Mouse (Mus musculus) intestine, embryonic 14.5 days (tissue): Measurements from ENCODE around the gene Traf2. TPM values are rescaled to one million over a fixed set of nuclear protein-coding genes. Genes with fewer than 3 reads are reported as not detected.

Source experiments
- ATAC-seq: fragments of 200-750 bp; cut with Nextera tagmentation; replicated peaks from 2 replicates; pipeline ENCODE4 v1.8.0; 2017; ENCODE audit warnings: low read depth, moderate number of reproducible peaks, moderate TSS enrichment, moderate library complexity; ENCODE audit not compliant: low FRiP score, low TSS enrichment
- DNase-seq: peaks from one replicate; pipeline ENCODE4 v3.0.0-alpha.2; 2018; ENCODE audit warnings: low spot score
- H3K27ac ChIP-seq: fragments of 300-500 bp; sonication (generic); 2 replicates; pipeline ENCODE4 v1.5.1; 2014; ENCODE audit warnings: low read depth, mild to moderate bottlenecking, control low read depth
- H3K27me3 ChIP-seq: fragments of 300-500 bp; sonication (generic); replicated peaks from 2 replicates; pipeline ENCODE4 v1.6.1; 2014; ENCODE audit warnings: low read length, control low read depth; ENCODE audit not compliant: control insufficient read depth, insufficient read depth
- H3K36me3 ChIP-seq: fragments of 300-500 bp; sonication (generic); 2 replicates; pipeline ENCODE4 v1.6.1; 2014; ENCODE audit warnings: low read length, control low read depth; ENCODE audit not compliant: control insufficient read depth, insufficient read depth
- H3K4me1 ChIP-seq: fragments of 300-500 bp; sonication (generic); replicated peaks from 2 replicates; pipeline ENCODE4 v1.6.1; 2014; ENCODE audit warnings: low read length, control low read depth, mixed read lengths; ENCODE audit not compliant: control insufficient read depth, insufficient read depth
- H3K4me2 ChIP-seq: fragments of 300-500 bp; sonication (generic); 2 replicates; pipeline ENCODE4 v1.6.1; 2014; ENCODE audit warnings: low read length
- H3K4me3 ChIP-seq: fragments of 300-500 bp; sonication (generic); 2 replicates; pipeline ENCODE4 v1.5.1; 2014; ENCODE audit warnings: low read depth, low read length, control low read depth, mixed read lengths
- H3K9ac ChIP-seq: fragments of 300-500 bp; sonication (generic); 2 replicates; pipeline ENCODE4 v1.6.1; 2014; ENCODE audit warnings: mild to moderate bottlenecking, low read length
- H3K9me3 ChIP-seq: fragments of 300-500 bp; sonication (generic); 2 replicates; pipeline ENCODE4 v1.6.1; 2016; ENCODE audit warnings: low read length, control low read depth; ENCODE audit not compliant: control insufficient read depth
- WGBS: fragments of 180-500 bp; shearing (Covaris S2); extraction: QIAGEN DNeasy Blood & Tissue Kit; methylation state at CpG from one replicate; pipeline ENCODE4 v1.1.7; 2014; 5-methylcytosine and 5-hydroxymethylcytosine counted together
- polyA plus RNA-seq: library from polyadenylated mRNA; unstranded; fragments of >200 nt; fragmentation: Nextera tagmentation; extraction: Ambion mirVana; gene quantifications from 2 replicates; pipeline ENCODE4 v1.2.1, GENCODE M21; 2014

Traf2 gene
- polyA plus RNA-seq, 1 experiment from 2014 or later, result 32.0 TPM

DNA sequence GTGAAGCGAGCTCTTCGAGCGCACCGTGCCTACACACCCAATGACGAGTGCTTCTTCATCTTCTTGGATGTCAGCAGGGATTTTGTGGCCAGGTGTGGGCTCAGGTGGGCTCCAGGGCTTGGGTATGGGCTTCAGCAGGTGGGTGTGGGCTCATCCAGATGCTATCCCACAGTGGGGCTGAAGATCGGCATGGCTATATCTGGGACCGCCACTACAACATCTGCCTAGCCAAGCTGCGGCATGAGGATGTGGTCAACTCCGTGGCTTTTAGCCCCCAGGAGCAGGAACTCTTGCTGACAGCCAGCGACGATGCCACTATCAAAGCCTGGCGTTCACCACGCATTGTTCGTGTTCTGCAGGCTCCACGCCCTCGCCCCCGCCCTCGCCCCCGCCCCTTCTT is 42.2 kb downstream of the Traf2 start:
- no peak for DNase-seq
- no peak for ATAC-seq
- Histone ChIP-seq H3K4me3 (no peak overlapping the region), H3K27me3 (no peaks in the 10 kb centered on the region), H3K36me3 (peaks cover 24% of the 10 kb centered on the region), H3K4me1 (peaks cover 10% of the 10 kb centered on the region), H3K27ac (no peak overlapping the region), H3K9me3 (no peaks in the 10 kb centered on the region), H3K4me2 (no peak overlapping the region), H3K9ac (no peak overlapping the region)
- 93% methylated on average over 19 of the region's 19 CpGs for WGBS

DNA sequence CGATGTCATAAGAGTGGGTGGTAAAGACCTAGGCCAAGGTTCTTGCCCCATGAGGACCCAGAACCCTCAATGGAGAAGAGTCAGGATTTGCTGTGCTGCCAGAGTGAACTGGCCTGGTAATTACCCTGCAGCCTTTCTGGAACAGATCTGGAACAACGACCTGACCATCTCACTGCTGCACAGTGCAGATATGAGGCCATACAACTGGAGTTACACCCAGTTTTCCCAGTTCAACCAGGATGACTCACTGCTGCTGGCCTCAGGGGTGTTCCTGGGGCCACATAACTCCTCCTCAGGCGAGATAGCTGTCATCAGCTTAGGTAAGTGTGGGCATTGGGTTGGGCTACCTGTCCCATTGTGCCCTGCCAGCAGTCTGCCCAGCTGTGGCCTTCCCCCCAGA is 44.0 kb downstream of the Traf2 start:
- no peak overlapping the region for H3K27ac ChIP-seq
- no peaks in the 10 kb centered on the region for H3K9me3 ChIP-seq
- no peak overlapping the region for H3K9ac ChIP-seq
- H3K4me3 ChIP-seq, result no peak overlapping the region
- H3K27me3 ChIP-seq, result no peaks in the 10 kb centered on the region
- ATAC-seq, result no peak
- peaks cover 24% of the 10 kb centered on the region for H3K36me3 ChIP-seq
- H3K4me2 ChIP-seq, result no peak overlapping the region
- peaks cover 10% of the 10 kb centered on the region for H3K4me1 ChIP-seq
- WGBS, result 84% methylated on average over 3 of the region's 3 CpGs
- no peak for DNase-seq

DNA sequence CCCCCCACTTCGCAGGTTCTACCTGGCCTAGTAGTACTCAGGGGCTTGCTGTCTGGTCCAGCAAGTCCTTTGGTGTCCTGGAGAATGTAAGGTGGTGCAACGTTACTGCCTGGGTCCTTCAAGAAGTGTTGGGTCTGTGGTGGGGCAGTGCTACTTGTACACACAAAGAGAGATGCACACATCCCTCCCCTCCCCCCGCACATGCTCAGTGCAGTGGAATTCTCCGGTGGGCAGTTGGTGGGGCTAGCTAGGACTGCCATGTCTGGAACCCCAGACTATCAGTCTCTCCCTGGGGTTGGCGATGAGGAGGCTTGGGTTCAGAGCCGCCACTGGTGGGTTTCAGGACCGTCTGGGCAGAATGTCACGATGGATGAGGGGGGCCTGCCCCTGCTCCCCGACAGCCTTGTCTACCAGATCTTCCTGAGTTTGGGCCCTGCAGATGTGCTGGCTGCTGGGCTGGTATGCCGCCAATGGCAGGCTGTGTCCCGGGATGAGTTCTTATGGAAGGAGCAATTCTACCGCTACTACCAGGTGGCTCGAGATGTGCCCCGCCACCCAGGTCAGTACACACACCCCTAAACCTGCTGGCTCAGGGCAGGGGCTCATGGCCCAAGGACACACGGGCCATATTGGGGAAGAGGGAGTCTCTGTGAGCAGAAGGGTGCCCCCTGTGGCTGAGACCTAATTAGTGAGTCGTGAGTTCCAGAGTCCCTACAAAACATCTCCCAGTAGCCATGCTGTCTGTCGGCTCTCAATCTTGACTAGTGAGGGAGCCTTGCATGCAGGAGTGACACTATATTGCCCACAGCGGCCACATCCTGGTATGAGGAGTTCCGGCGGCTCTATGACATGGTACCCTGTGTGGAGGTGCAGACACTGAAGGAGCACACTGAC is 44.9 kb downstream of the Traf2 start, which contains the start of gene C8g:
Gene C8g, minus strand, starts transcription at position 127 of the 894 bp plus-strand sequence.
- WGBS, result 72% methylated on average over 20 of the region's 20 CpGs
- Histone ChIP-seq H3K36me3 (peaks cover 24% of the 10 kb centered on the region), H3K27me3 (no peaks in the 10 kb centered on the region), H3K9ac (peak within 1 kb of the TSS; percentile 95), H3K4me2 (peak within 1 kb of the TSS; percentile 100), H3K27ac (0 out of 2 replicates have a peak within 1 kb of the TSS, but pooled peaks have one; percentile 54), H3K4me1 (peaks cover 10% of the 10 kb centered on the region), H3K9me3 (no peaks in the 10 kb centered on the region), H3K4me3 (peak within 1 kb of the TSS; percentile 97)
- DNase-seq, result no peak
- ATAC-seq, result no peak

DNA sequence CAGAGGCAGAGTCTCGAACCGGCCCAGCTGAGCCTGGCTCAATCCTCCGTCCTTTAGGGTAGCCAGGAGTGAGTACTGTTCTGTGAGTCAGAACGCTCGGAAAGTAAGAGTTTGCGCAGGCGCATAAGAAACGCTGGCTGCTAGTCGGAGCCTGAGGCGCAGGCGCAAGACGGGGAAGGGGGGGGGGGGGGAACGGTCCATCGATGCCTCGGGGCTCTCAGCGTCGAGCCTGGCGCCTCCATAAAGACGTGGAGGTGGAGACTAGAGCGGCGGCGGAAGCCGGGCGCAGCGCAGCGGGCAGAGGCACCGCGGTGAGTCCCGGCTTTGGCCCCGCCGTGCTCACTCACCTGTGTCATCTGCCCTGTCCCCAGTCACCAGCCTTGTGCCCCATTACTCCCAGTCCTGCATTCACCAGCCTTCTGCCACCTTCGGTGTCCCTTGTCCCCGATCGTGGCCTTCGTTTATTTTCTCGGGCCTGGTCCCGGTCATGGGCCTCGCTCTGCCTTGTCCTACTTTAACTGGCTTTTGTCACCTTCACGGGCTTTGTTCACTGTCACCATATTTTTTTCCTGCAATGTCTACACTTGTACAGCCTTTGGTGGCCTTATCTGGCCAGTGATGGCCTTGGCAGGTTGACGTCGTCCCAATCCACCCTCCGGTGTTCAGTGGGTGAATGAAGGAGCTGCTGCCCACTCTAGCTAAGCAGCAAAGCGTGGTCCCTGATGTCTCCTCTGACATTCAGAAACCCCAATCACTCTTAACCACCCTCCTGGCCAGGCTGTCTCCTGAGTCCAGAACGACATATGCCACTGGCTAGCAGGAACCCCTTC is 45.9 kb downstream of the Traf2 start, which contains the start of gene Fbxw5:
Gene Fbxw5, plus strand, starts transcription at position 175 of the 830 bp plus-strand sequence.
- Histone ChIP-seq H3K27me3 (no peaks in the 10 kb centered on the region), H3K36me3 (peaks cover 24% of the 10 kb centered on the region), H3K4me1 (peaks cover 10% of the 10 kb centered on the region), H3K27ac (0 out of 2 replicates have a peak within 1 kb of the TSS, but pooled peaks have one; percentile 54), H3K4me3 (peak within 1 kb of the TSS; percentile 97), H3K9ac (peak within 1 kb of the TSS; percentile 95), H3K4me2 (peak within 1 kb of the TSS; percentile 100), H3K9me3 (no peaks in the 10 kb centered on the region)
- WGBS, result under 1% methylated on average over 44 of the region's 44 CpGs
- peak; percentile 87 for DNase-seq
- peak; percentile 85 for ATAC-seq

DNA sequence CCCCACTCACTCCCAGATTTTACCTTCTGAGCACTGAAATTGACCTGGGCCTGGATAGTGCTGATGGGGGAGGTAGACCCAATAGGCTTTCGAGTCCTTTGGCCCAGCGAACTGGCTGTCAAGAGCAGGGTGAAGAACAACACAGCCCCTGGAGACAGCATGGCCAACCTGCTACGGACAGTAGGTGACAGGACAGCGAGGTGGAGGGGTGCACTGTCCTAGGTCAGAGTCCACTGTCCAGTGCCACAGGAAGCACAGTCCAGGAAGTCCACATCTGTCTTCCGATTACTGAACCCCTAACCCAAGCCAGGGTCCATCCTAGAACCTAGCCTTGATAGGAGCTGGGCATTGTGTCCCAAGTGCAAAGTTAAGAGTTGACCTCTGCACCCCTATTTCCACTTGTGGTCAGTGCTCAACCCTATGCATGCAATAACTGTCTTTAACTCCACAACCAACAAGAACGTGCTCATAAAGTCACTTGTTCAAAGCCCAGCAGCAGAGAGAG is 46.6 kb downstream of the Traf2 start:
- H3K9me3 ChIP-seq, result no peaks in the 10 kb centered on the region
- no peaks in the 10 kb centered on the region for H3K27me3 ChIP-seq
- peak overlapping the region; percentile 97 for H3K4me3 ChIP-seq
- no peak overlapping the region for H3K27ac ChIP-seq
- peak overlapping the region; percentile 60 for H3K4me2 ChIP-seq
- peak overlapping the region; percentile 48 for H3K9ac ChIP-seq
- ATAC-seq (peak; percentile 24), DNase-seq (no peak)
- 67% methylated on average over 6 of the region's 6 CpGs for WGBS
- H3K4me1 ChIP-seq, result peaks cover 10% of the 10 kb centered on the region
- H3K36me3 ChIP-seq, result peaks cover 22% of the 10 kb centered on the region

DNA sequence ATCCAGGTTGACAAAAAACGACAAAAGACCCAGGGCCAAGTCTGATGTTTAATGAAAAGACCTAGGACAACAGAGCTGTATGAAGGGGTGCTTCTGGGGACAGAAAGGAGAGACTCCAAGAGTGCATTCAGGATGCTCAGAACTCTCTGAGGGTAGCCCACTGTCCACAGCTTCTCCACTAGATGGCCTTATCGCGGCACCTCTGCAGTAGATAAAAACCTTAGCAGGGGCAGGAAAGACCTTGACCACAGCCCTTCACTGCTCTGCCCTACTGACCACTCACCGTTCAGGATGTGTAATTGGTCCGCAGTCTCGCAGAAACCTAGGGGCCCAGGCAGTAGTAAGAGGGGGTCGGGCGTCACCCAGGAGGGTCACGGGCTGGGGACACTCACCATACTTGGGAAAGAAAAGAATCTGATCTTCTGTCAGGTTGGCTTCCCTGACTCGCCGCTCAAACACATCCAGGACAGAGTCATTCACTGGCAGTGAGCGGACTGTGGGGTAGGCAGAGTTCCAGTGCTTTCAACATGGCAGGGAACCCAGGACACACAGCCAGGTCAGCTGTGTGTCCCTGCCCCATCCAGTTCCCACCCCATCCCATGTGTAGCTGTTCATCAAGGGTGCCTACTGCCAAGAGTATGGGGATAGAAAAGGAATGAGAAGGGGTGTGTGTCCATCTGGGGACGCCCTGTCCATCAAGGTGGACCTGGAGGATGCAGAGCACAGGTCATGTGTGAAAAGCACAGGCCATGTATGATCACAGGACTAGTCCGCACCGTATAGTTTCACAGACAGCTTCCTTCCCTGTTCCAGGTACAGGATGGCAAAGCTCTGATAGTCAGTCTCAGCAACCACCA is 47.9 kb downstream of the Traf2 start:
- Histone ChIP-seq H3K4me3 (no peak overlapping the region), H3K4me2 (no peak overlapping the region), H3K4me1 (peaks cover 10% of the 10 kb centered on the region), H3K9me3 (no peaks in the 10 kb centered on the region), H3K36me3 (peaks cover 9% of the 10 kb centered on the region), H3K27me3 (no peaks in the 10 kb centered on the region), H3K27ac (no peak overlapping the region), H3K9ac (no peak overlapping the region)
- DNase-seq (no peak), ATAC-seq (no peak)
- WGBS, result 69% methylated on average over 15 of the region's 15 CpGs

DNA sequence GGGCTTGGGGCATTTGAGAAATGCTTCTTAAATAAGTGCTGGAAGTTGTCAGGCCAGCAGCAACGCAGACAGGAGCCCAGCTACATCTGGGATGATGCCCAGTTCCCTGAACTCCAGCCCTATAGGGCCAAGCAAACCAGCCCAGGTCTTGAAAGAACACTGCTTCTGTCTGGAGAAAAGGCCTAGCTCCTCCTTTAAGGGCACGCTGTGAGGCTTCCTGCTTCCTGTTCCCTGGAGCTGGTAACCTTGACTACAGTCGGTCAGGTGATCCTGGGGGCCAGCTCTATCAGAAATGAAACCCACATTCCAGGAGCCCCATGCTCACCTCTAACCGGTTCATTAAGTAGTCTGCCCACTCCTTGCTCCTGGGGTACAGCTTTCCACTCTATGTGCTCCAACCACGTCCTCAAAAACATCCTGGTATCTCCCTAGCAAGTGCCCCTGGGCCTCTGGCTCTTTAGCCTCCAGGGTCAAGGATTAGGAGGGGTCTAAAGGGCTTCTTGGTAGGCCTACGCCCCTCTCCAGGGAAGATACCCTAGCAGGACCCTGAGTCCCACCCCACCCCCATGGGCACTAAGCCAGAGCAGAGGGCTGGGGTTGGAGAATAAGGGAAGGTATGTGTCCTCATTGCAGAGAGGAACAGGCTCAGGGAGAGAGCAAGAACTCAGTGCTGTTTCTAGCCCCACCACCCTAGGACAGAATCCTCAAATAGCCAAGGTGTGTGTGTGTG is 48.7 kb downstream of the Traf2 start:
- H3K4me2 ChIP-seq, result no peak overlapping the region
- DNase-seq (no peak), ATAC-seq (no peak)
- H3K27me3 ChIP-seq, result no peaks in the 10 kb centered on the region
- peaks cover under 1% of the 10 kb centered on the region; the same call in 1 of the 2 replicates for H3K36me3 ChIP-seq
- peaks cover 10% of the 10 kb centered on the region for H3K4me1 ChIP-seq
- no peak overlapping the region for H3K9ac ChIP-seq
- no peak overlapping the region for H3K4me3 ChIP-seq
- no peaks in the 10 kb centered on the region for H3K9me3 ChIP-seq
- WGBS, result 51% methylated on average over 6 of the region's 6 CpGs
- no peak overlapping the region for H3K27ac ChIP-seq
